Mouse (Mus musculus) heart, adult 18-20 months (tissue): ENCODE results near the gene Pilrb2. TPM values are rescaled to one million over a fixed set of nuclear protein-coding genes. Genes with fewer than 3 reads are reported as not detected.
"Not testable (repeated sequence)": the region's sequence is repeated elsewhere in the genome, so short reads cannot be mapped to it uniquely, and the experiment has no call there.

Source experiments
- DNase-seq, 2 experiments: peaks; one replicate each; pipeline ENCODE4 v3.0.0; 2021 to 2022; ENCODE audit warnings: mixed read lengths in 1 of 2
- long read RNA-seq, 2 experiments: library from polyadenylated mRNA; stranded (forward); transcript quantifications; one replicate each; pipeline ENCODE4 v2.0.0; 2021
- total RNA-seq, 2 experiments: library from RNA; stranded (reverse); gene quantifications; 2 replicates each; pipeline ENCODE4 v1.2.3; 2021

Gene Pilrb2
- under 1 TPM in 1 of 2 experiments, not detected in 1; 0.74 TPM for total RNA-seq
- long read RNA-seq, experiment 1, partial matches to known transcripts, result 0 of 2 reads
- long read RNA-seq, experiment 1, other reads (novel, unspliced or antisense), result 0 of 2 reads
- long read RNA-seq, experiment 2, result 0 reads

GRCm38 (mm10) chr5:137871644-137872380 lies at the start of gene Pilrb2:
Gene Pilrb2 (minus strand): TSS chr5:137871815.
- DNase-seq, result not testable (repeated sequence)

GRCm38 (mm10) chr5:137915550-137915949 lies 43.9 kb upstream of the Pilrb2 start:
- peak; percentile 3 to 4 for DNase-seq

GRCm38 (mm10) chr5:137914508-137914907 lies 42.9 kb upstream of the Pilrb2 start:
- DNase-seq, result no peak

- no peak for DNase-seq
These were observed 38.1 kb upstream of the Pilrb2 start for GRCm38 (mm10) chr5:137909564-137910262.

- DNase-seq, result no peak
These were observed 26.2 kb upstream of the Pilrb2 start for GRCm38 (mm10) chr5:137897812-137898211.

GRCm38 (mm10) chr5:137892954-137893353 lies 21.3 kb upstream of the Pilrb2 start:
- DNase-seq, result no peak

- DNase-seq, result no peak
These were observed 16.1 kb upstream of the Pilrb2 start for GRCm38 (mm10) chr5:137887666-137888065.

- DNase-seq, result peak; percentile 42 to 55
These were observed 14.3 kb upstream of the Pilrb2 start for GRCm38 (mm10) chr5:137885894-137886293.

GRCm38 (mm10) chr5:137883345-137883744 lies 11.7 kb upstream of the Pilrb2 start:
- DNase-seq, result no peak

GRCm38 (mm10) chr5:137882922-137883321 lies 11.3 kb upstream of the Pilrb2 start:
- DNase-seq, result no peak

GRCm38 (mm10) chr5:137877860-137878259 lies 6.2 kb upstream of the Pilrb2 start:
- DNase-seq, result peak; percentile 22 to 46

- no peak for DNase-seq
These were observed 3.4 kb upstream of the Pilrb2 start for GRCm38 (mm10) chr5:137875054-137875453.

GRCm38 (mm10) chr5:137872381-137872702 lies 727 bp upstream of the Pilrb2 start:
- not testable (repeated sequence) for DNase-seq

- not testable (repeated sequence) for DNase-seq
These were observed 3.0 kb downstream of the Pilrb2 start for GRCm38 (mm10) chr5:137868600-137868999.

GRCm38 (mm10) chr5:137864008-137864407 lies 7.6 kb downstream of the Pilrb2 start:
- DNase-seq, result not testable (repeated sequence)

- DNase-seq, result peak; percentile 35 to 53
These were observed 13.5 kb downstream of the Pilrb2 start, which contains the start of gene Pilrb1 for GRCm38 (mm10) chr5:137857960-137858710. Gene Pilrb1 (minus strand): TSS chr5:137858106.

- DNase-seq, result not testable (repeated sequence)
These were observed 14.7 kb downstream of the Pilrb2 start for GRCm38 (mm10) chr5:137856870-137857269.

GRCm38 (mm10) chr5:137854907-137855306 lies 16.7 kb downstream of the Pilrb2 start:
- DNase-seq, result not testable (repeated sequence)

- DNase-seq, result not testable (repeated sequence)
These were observed 21.3 kb downstream of the Pilrb2 start for GRCm38 (mm10) chr5:137850313-137850712.

GRCm38 (mm10) chr5:137837110-137837509 lies 34.5 kb downstream of the Pilrb2 start:
- not testable (repeated sequence) for DNase-seq

- no peak for DNase-seq
These were observed 35.0 kb downstream of the Pilrb2 start for GRCm38 (mm10) chr5:137836611-137837010.

- not testable (repeated sequence) for DNase-seq
These were observed 35.6 kb downstream of the Pilrb2 start, which contains the start of gene Pilra for GRCm38 (mm10) chr5:137835966-137836520. Gene Pilra (minus strand): TSS chr5:137836281.
